Mouse (Mus musculus) spleen, postnatal 4 days (tissue): ENCODE measurements around the gene Fignl2.

Source experiments
- DNase-seq, 2 experiments: peaks; one replicate each; pipeline ENCODE4 v3.0.0; 2022; ENCODE audit warnings: low spot score in 2 of 2

Gene Fignl2

GRCm38 (mm10) chr15:101092829-101093648 is 14.7 kb upstream of the Fignl2 start:
- no peak for DNase-seq

- DNase-seq = no peak
Measured at GRCm38 (mm10) chr15:101092121-101092828, 13.9 kb upstream of the Fignl2 start.

GRCm38 (mm10) chr15:101091551-101091950 is 13.2 kb upstream of the Fignl2 start:
- DNase-seq = no peak

- DNase-seq = no peak
Measured at GRCm38 (mm10) chr15:101088291-101088690, 9.9 kb upstream of the Fignl2 start.

GRCm38 (mm10) chr15:101086956-101087355 is 8.6 kb upstream of the Fignl2 start:
- DNase-seq = no peak

- no peak for DNase-seq
Measured at GRCm38 (mm10) chr15:101086451-101086850, 8.1 kb upstream of the Fignl2 start.

GRCm38 (mm10) chr15:101084499-101084898 is 6.1 kb upstream of the Fignl2 start:
- no peak for DNase-seq

- DNase-seq = no peak
Measured at GRCm38 (mm10) chr15:101082236-101082635, 3.9 kb upstream of the Fignl2 start.

- no peak for DNase-seq
Measured at GRCm38 (mm10) chr15:101081035-101081548, 2.7 kb upstream of the Fignl2 start.

GRCm38 (mm10) chr15:101080031-101080520 is 1.7 kb upstream of the Fignl2 start:
- DNase-seq = no peak

- peak; percentile 39 to 68 for DNase-seq
Measured at GRCm38 (mm10) chr15:101078731-101079156, 377 bp upstream of the Fignl2 start.

GRCm38 (mm10) chr15:101077001-101077812 is 1.2 kb downstream of the Fignl2 start:
- DNase-seq = no peak

- no peak for DNase-seq
Measured at GRCm38 (mm10) chr15:101076071-101077000, 2.0 kb downstream of the Fignl2 start.

- DNase-seq = no peak
Measured at GRCm38 (mm10) chr15:101075656-101076055, 2.7 kb downstream of the Fignl2 start.

GRCm38 (mm10) chr15:101075150-101075549 is 3.2 kb downstream of the Fignl2 start:
- DNase-seq = no peak

GRCm38 (mm10) chr15:101074067-101074466 is 4.3 kb downstream of the Fignl2 start:
- no peak for DNase-seq

GRCm38 (mm10) chr15:101072736-101073135 is 5.6 kb downstream of the Fignl2 start:
- DNase-seq = no peak

- DNase-seq = no peak
Measured at GRCm38 (mm10) chr15:101070762-101071161, 7.6 kb downstream of the Fignl2 start.

- no peak for DNase-seq
Measured at GRCm38 (mm10) chr15:101069641-101070190, 8.7 kb downstream of the Fignl2 start.

GRCm38 (mm10) chr15:101068671-101069070 is 9.7 kb downstream of the Fignl2 start:
- no peak for DNase-seq
